Mouse (Mus musculus) olfactory bulb, adult 2 months (tissue): Measurements from ENCODE around the gene Ppp6r2. TPM values are rescaled to one million over a fixed set of nuclear protein-coding genes. Genes with fewer than 3 reads are reported as not detected.

Experiments
- H3K27ac ChIP-seq: fragments of 200-500 bp; 2 replicates; pipeline ENCODE4 v1.5.1; 2012; ENCODE audit warnings: low read depth, low read length; ENCODE audit not compliant: insufficient read depth
- H3K4me1 ChIP-seq: fragments of 200-500 bp; 2 replicates; pipeline ENCODE4 v1.6.1; 2012; ENCODE audit warnings: low read length; ENCODE audit not compliant: control insufficient read depth, insufficient read depth
- H3K4me3 ChIP-seq: fragments of 200-500 bp; 2 replicates; pipeline ENCODE4 v1.5.1; 2012; ENCODE audit warnings: mild to moderate bottlenecking, low read depth, low read length, moderate library complexity; ENCODE audit not compliant: insufficient read depth
- CTCF ChIP-seq: fragments of 200-500 bp; IDR thresholded peaks from 2 replicates; pipeline ENCODE4 v1.5.1; 2012; ENCODE audit warnings: low read depth, mild to moderate bottlenecking, low read length, moderate library complexity; ENCODE audit not compliant: insufficient read depth
- POLR2A ChIP-seq: fragments of 200-500 bp; IDR thresholded peaks from 2 replicates; pipeline ENCODE4 v1.6.1; 2012; ENCODE audit warnings: mild to moderate bottlenecking, low read depth, low read length, moderate library complexity; ENCODE audit not compliant: insufficient read depth
- WGBS: fragments of 180-500 bp; shearing (Covaris S2); methylation state at CpG from one replicate; pipeline ENCODE4 v1.1.7; 2018; 5-methylcytosine and 5-hydroxymethylcytosine counted together
- polyA plus RNA-seq: library from polyadenylated mRNA; stranded (reverse); fragments of >200 nt; gene quantifications from 2 replicates; pipeline ENCODE4 v1.2.4, GENCODE M21; 2012; ENCODE audit warnings: low replicate concordance; ENCODE audit not compliant: missing spikeins, insufficient read depth, insufficient read length

Gene Ppp6r2
- polyA plus RNA-seq, 1 experiment: not detected

- H3K4me3 ChIP-seq: no peak overlapping the region
- H3K27ac ChIP-seq: no peak overlapping the region
- whole genome bisulfite sequencing: 16% methylated on average over 2 of the region's 2 CpGs
- H3K4me1 ChIP-seq: no peaks in the 10 kb centered on the region
- no peak for TF ChIP-seq POLR2A
- no peak for TF ChIP-seq CTCF
These were observed 22.2 kb downstream of the Ppp6r2 start for GRCm38 (mm10) chr15:89233586-89233985.

GRCm38 (mm10) chr15:89234052-89234451 is 22.7 kb downstream of the Ppp6r2 start:
- Histone ChIP-seq H3K4me3 (no peak overlapping the region), H3K4me1 (peaks cover 2% of the 10 kb centered on the region; the same call in 1 of the 2 replicates), H3K27ac (no peak overlapping the region)
- WGBS: 72% methylated on average over 4 of the region's 4 CpGs
- TF ChIP-seq CTCF: no peak
- no peak for TF ChIP-seq POLR2A

- Histone ChIP-seq H3K27ac (no peak overlapping the region), H3K4me1 (peaks cover 7% of the 10 kb centered on the region; the same call in 1 of the 2 replicates), H3K4me3 (no peak overlapping the region)
- WGBS: 44% methylated on average over 3 of the region's 3 CpGs
- TF ChIP-seq POLR2A (no peak), CTCF (no peak)
These were observed 28.5 kb downstream of the Ppp6r2 start for GRCm38 (mm10) chr15:89239751-89240392.

- H3K4me3 ChIP-seq: no peak overlapping the region
These were observed 29.7 kb downstream of the Ppp6r2 start for GRCm38 (mm10) chr15:89241025-89241424.

GRCm38 (mm10) chr15:89249063-89249462 is 37.7 kb downstream of the Ppp6r2 start:
- 89% methylated on average over 6 of the region's 6 CpGs for WGBS
- Histone ChIP-seq H3K4me1 (no peaks in the 10 kb centered on the region), H3K27ac (no peak overlapping the region), H3K4me3 (no peak overlapping the region)
- TF ChIP-seq CTCF (no peak), POLR2A (no peak)

More at GRCm38 (mm10) chr15:89241025-89241424, 29.7 kb downstream of the Ppp6r2 start:
- TF ChIP-seq POLR2A (no peak), CTCF (no peak)
- WGBS: 58% methylated on average over 2 of the region's 2 CpGs
- Histone ChIP-seq H3K4me1 (peaks cover 7% of the 10 kb centered on the region; the same call in 1 of the 2 replicates), H3K27ac (no peak overlapping the region)

GRCm38 (mm10) chr15:89255330-89255729 is 44.0 kb downstream of the Ppp6r2 start:
- no peak overlapping the region for H3K27ac ChIP-seq
- 23% methylated on average over 4 of the region's 4 CpGs for WGBS
- TF ChIP-seq POLR2A (no peak), CTCF (no peak)
- no peak overlapping the region for H3K4me3 ChIP-seq
- H3K4me1 ChIP-seq: no peaks in the 10 kb centered on the region

- 92% methylated on average over 5 of the region's 5 CpGs for WGBS
- no peak overlapping the region for H3K4me3 ChIP-seq
- H3K4me1 ChIP-seq: no peaks in the 10 kb centered on the region
- TF ChIP-seq POLR2A (no peak), CTCF (no peak)
- H3K27ac ChIP-seq: no peak overlapping the region
These were observed 47.6 kb downstream of the Ppp6r2 start for GRCm38 (mm10) chr15:89258997-89259396.

- H3K4me1 ChIP-seq: 0 out of 2 replicates have a peak, but pooled peaks cover 2% of the 10 kb centered on the region
- H3K4me3 ChIP-seq: no peak overlapping the region
- 50% methylated on average over 5 of the region's 5 CpGs for WGBS
- TF ChIP-seq CTCF (no peak), POLR2A (no peak)
- H3K27ac ChIP-seq: no peak overlapping the region
These were observed 53.1 kb downstream of the Ppp6r2 start for GRCm38 (mm10) chr15:89264485-89264884.

- H3K27ac ChIP-seq: no peak overlapping the region
- H3K4me1 ChIP-seq: no peaks in the 10 kb centered on the region
- no peak for TF ChIP-seq CTCF
- no peak for TF ChIP-seq POLR2A
- H3K4me3 ChIP-seq: no peak overlapping the region
- 80% methylated on average over 3 of the region's 3 CpGs for WGBS
These were observed 64.1 kb downstream of the Ppp6r2 start for GRCm38 (mm10) chr15:89275497-89275896.
